Mouse (Mus musculus) thymus, postnatal 36 days (tissue): Measurements from ENCODE around the gene Smurf2.

Experiments
- DNase-seq, 2 experiments: peaks; one replicate each; pipeline ENCODE4 v3.0.0; 2022; ENCODE audit warnings: mixed read lengths in 2 of 2

The Smurf2 gene

DNA sequence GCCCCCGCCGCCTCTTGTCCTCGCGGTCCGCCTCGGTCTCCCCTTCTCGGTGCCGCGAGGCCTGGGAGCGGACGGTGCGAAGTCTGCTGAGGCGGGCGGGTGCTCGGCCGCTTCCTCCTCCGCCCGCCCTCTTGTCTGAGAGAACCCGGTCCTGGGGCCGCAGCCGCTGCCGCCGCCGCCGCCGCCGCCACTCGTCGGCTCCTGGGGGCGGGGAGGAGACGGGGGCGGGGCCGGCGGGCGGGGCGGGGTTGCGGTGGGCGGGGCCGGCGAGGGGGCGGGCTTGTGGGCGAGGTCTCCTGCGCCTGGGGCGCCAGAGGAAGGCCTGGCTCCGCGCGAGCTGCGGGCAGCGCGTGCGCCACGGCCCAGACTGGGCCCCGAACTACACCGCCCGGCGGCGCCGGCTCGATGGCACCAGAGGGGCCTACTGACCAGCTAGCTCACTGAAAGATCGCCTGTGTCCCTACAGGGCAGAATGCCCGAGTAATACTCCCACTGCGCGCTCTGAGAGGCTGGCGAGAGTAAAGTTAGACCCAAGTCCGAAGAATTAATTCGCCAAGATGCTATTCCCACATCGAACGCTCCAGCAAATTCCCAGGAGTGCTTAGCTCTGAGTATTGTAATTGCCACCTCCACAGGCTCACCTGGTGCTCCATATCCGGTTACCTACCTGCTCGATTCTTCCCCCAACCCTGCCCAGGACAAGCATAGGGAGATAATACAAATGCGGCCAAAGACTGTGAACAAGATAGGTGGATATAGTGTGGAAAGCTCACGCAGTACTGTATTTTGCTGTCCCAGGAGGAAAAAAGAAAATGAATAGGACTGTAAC lies at the start of gene Smurf2:
Gene Smurf2, minus strand, starts transcription at position 165 of the 829 bp plus-strand sequence.
- DNase-seq: peak; percentile 83 to 87

GRCm38 (mm10) chr11:106969798-106970197 lies 49.3 kb upstream of the Smurf2 start:
- no peak for DNase-seq

- DNase-seq: no peak
Observed at GRCm38 (mm10) chr11:106967630-106968029, 47.1 kb upstream of the Smurf2 start.

DNA sequence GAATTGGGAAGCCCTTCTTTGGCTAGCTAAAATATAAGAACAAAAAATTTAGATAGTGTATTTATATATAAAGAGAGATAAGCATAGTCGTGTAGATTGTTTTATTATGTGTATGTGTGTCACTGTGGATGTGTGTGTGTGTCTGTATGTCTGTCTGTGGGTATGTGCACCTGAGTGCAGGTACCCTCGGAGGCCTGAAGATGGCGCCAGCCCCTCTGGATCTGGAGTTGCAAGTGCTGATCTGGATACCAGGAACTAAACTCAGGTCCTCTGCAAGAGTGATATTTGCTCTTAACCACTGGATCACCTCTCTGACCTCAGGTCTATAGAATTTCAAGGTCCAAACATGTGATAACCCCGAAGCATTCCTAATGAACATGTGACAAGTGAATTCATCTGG lies 45.4 kb upstream of the Smurf2 start:
- DNase-seq: no peak

DNA sequence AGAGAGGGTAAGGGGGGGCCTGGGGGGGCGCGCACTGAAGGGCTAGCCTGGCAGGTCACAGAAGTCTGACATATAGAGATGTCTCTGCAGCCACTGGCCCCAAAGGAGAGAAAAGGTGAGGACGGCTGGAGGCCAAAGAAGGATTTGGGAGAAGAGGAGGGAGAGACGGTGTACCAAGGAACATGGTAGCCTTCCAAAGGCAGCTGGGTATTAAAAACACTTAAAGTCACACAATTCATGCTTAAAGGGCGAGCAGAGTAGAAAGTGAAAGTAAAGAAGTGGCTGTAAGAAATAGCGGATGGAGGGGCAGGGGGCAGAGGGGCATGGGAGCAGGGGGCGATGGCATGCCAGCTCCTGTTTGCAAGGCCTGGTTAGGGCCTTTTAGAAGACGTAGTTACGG lies 41.8 kb upstream of the Smurf2 start:
- DNase-seq: no peak

DNA sequence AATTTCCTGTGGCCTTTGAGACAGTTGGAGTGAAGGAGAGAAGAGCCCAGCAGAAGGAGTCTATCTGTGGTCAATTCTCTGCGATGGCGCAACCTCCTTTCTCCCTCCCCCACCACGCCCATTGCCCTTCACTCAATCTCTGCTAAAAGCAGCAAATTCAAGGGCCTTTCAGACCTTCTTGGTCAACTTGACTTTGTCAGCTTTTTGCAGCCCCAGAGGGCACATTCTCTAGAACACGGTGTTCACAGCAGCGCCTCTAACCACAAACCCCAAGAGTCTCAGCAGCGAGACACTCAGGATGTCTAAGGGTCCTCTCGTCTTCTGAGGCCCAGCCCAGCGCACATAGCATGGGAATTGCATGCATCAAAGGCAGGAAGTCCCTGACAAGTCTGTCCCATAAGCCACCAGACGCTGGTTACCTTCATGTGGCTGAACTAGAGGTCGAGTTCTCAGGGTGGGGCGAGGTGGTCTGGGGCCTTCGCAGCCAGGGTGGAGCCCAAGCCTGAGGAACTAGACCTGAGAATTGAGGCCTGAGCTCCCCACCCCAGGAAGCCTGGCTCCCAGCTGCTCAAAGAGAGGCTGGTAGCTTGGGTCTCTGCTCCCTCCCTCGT lies 41.1 kb upstream of the Smurf2 start:
- peak; percentile 69 to 77 for DNase-seq

DNA sequence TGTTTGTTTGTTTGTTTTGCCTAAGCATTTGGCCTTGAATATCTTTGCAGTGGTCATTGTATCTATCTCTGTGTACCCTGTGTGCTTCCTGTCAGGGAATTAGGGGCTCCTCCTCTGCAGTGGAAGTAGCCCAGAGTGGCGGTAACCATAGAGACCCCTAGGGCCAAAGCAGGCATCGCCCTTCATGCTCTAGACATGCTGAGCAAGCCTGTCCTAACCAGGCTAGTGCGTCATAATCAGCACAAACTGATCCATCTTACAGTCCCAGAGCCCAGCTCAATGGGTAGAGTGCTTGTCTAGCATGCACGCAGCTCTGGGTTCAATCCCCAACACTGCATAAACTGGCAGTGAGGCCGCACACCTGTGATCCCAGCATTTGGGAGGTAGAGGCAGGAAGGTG lies 38.6 kb upstream of the Smurf2 start:
- DNase-seq: no peak

DNA sequence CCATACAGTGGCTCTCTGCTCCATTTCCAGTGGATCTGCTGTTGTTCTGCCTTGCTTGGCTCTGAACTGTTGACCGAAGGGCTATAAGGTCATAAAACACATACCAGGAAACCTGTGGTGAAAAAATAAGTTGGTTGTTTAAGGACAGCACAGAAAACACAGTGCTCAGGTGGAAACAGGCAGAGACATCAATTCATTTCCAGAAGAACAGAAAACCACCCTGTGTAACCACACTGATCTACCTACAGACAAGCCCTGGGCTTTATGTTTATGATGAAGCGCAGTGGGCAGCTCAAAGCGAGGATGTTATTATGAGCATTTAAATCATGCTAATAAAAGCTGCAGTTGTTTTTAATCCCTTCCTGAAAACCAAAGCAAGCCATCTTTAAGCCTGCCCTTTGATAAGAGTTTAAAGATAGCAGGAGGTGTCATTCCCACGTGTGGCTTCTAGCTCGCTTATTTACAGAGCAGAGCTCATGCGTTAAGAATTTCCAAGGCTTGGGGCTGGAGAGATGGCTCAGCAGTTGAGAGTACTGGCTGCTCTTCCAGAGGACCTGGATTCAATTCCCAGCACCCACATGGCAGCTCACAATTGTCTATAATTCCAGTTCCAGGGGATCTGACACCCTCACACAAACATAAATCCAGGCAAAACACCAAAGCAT lies 38.0 kb upstream of the Smurf2 start:
- DNase-seq: no peak

- DNase-seq: no peak
Observed at GRCm38 (mm10) chr11:106957271-106957980, 36.9 kb upstream of the Smurf2 start.

GRCm38 (mm10) chr11:106954566-106954965 lies 34.1 kb upstream of the Smurf2 start:
- DNase-seq: no peak

GRCm38 (mm10) chr11:106954116-106954515 lies 33.6 kb upstream of the Smurf2 start:
- DNase-seq: no peak

GRCm38 (mm10) chr11:106937306-106937705 lies 16.8 kb upstream of the Smurf2 start:
- no peak for DNase-seq

DNA sequence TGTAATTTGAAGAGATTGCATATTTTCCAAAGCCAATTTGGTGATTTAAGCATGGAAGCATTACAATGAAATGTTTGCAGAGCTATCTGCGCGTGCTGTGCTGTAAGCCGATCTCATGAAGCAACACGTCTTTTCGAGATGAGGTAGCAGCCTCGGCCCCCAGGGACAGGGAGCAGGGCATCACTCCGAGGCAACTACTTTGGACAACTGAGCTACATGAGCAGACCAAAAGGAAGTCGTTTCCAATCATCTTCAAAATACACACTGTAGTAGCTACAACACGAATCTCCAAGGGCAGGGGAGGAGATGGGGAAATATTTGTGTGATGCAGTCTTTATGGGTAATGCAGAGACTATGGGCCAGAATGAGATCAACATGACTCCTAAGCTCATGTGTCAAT lies 9.9 kb upstream of the Smurf2 start:
- DNase-seq: no peak

DNA sequence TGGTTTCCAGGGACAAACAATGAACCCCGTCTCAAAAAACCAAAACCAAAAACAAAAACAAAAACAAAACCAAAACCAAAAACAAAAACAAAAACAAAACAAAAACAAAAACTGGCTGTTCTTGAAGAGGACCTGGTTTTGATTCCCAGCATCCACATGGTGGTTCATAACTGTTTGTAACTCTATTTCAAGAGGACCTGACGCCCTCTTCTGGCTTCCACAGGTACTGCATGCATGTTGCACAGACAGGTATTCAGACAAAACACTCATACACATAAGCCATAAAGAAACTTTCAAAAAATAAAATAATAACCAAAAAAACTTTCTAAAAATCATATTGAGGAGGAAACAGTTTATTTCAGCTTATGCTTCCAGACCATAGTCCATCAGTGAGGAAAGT lies 8.4 kb upstream of the Smurf2 start:
- DNase-seq: no peak

- no peak for DNase-seq
Observed at GRCm38 (mm10) chr11:106927950-106928349, 7.4 kb upstream of the Smurf2 start.

- DNase-seq: no peak
Observed at GRCm38 (mm10) chr11:106927226-106927625, 6.7 kb upstream of the Smurf2 start.

GRCm38 (mm10) chr11:106926732-106927131 lies 6.2 kb upstream of the Smurf2 start:
- DNase-seq: no peak

- DNase-seq: peak; percentile 50 to 59
Observed at GRCm38 (mm10) chr11:106919612-106920550, 634 bp downstream of the Smurf2 start.

- no peak for DNase-seq
Observed at GRCm38 (mm10) chr11:106918901-106919300, 1.6 kb downstream of the Smurf2 start.

GRCm38 (mm10) chr11:106911257-106911656 lies 9.3 kb downstream of the Smurf2 start:
- no peak for DNase-seq

DNA sequence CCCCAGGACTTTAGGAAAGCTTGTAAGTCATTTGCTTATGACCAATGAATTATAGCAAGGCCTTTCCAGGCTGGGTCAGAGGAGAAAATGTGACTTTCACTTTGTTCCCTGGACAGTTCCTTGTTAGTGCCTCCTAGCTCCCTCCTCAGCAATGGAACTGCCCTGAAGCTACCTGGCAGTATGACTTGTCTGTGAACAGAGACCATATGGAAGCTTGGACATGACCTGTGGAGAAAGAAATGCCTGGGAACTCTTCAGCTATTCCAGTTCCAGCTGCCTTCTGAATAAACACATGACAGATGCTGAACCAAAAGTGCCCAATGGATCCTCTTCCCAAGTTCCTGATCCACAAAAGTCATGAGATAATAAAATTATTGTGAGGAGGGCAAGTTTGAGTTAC lies 12.5 kb downstream of the Smurf2 start:
- DNase-seq: no peak

GRCm38 (mm10) chr11:106907253-106907652 lies 13.3 kb downstream of the Smurf2 start:
- DNase-seq: no peak
